Mouse (Mus musculus) forebrain, embryonic 11.5 days (tissue): ENCODE measurements at regions not wholly inside any gene's neighbourhood (a gene's known extent, or its start where the extent isn't known, plus 50 kb on each side); places are given as distances from the start of the nearest gene placed in this dataset.
A peak's percentile ranks its signal among the peaks of the same experiment; 100 is the strongest.

ENCODE experiments used
- ATAC-seq: fragments of 200-750 bp; cut with Nextera tagmentation; replicated peaks from 2 replicates; pipeline ENCODE4 v1.8.0; 2017; ENCODE audit warnings: moderate TSS enrichment; ENCODE audit not compliant: low FRiP score
- DNase-seq: peaks from one replicate; pipeline ENCODE4 v3.0.0-alpha.2; 2017; ENCODE audit warnings: low spot score
- H3K27ac ChIP-seq: fragments of 300-500 bp; sonication (generic); 2 replicates; pipeline ENCODE4 v1.5.1; 2014; ENCODE audit warnings: low read depth, low read length
- H3K27me3 ChIP-seq: fragments of 300-500 bp; sonication (generic); 2 replicates; pipeline ENCODE4 v1.6.1; 2014; ENCODE audit warnings: mild to moderate bottlenecking, low read length, mixed read lengths; ENCODE audit not compliant: control insufficient read depth, insufficient read depth
- H3K36me3 ChIP-seq: fragments of 300-500 bp; sonication (generic); 2 replicates; pipeline ENCODE4 v1.6.1; 2014; ENCODE audit warnings: mild to moderate bottlenecking, low read length, moderate library complexity, mixed read lengths; ENCODE audit not compliant: control insufficient read depth, insufficient read depth
- H3K4me1 ChIP-seq: fragments of 300-500 bp; sonication (generic); replicated peaks from 2 replicates; pipeline ENCODE4 v1.6.1; 2014; ENCODE audit warnings: low read length, mixed read lengths; ENCODE audit not compliant: control insufficient read depth, insufficient read depth
- H3K4me2 ChIP-seq: fragments of 300-500 bp; sonication (generic); 2 replicates; pipeline ENCODE4 v1.6.1; 2014; ENCODE audit warnings: low read depth, mild to moderate bottlenecking, low read length, moderate library complexity, mixed read lengths; ENCODE audit not compliant: severe bottlenecking
- H3K4me3 ChIP-seq: fragments of 300-500 bp; sonication (generic); 2 replicates; pipeline ENCODE4 v1.5.1; 2014; ENCODE audit warnings: low read depth, low read length
- H3K9ac ChIP-seq: fragments of 300-500 bp; sonication (generic); 2 replicates; pipeline ENCODE4 v1.6.1; 2014; ENCODE audit warnings: low read length
- H3K9me3 ChIP-seq: fragments of 300-500 bp; sonication (generic); 2 replicates; pipeline ENCODE4 v1.6.1; 2016; ENCODE audit warnings: low read length, mixed read lengths; ENCODE audit not compliant: control insufficient read depth
- WGBS: fragments of 180-500 bp; shearing (Covaris S2); extraction: QIAGEN DNeasy Blood & Tissue Kit; methylation state at CpG from one replicate; pipeline ENCODE4 v1.1.7; 2014; 5-methylcytosine and 5-hydroxymethylcytosine counted together

DNA sequence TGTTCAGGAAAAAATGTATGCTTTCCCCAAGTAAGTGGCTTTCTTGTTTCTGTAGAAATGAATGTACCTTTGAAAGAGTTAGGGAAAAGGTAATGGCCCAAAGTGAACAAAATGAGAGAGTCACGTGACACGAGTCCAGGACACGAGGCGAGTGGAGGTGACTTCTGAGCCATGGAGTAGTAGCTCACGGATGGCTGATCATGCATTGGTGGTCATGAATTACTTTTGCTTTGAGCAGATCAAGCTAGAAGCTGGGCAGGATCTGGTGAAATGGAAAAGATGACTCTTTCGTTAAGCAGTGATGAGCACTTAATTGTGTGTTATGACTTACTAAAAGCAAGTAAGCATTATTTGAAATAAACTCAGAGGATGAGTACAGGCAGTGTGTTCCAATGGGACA, 101.6 kb upstream of the Rpl34 start:
- WGBS, result 81% methylated on average over 6 of the region's 6 CpGs
- no peaks in the 10 kb centered on the region for H3K9me3 ChIP-seq
- H3K4me3 ChIP-seq, result no peak overlapping the region
- no peaks in the 10 kb centered on the region for H3K36me3 ChIP-seq
- peaks cover 3% of the 10 kb centered on the region; the same call in 1 of the 2 replicates for H3K4me1 ChIP-seq
- no peak overlapping the region for H3K27ac ChIP-seq
- H3K9ac ChIP-seq, result no peak overlapping the region
- no peak for DNase-seq
- no peak for ATAC-seq
- H3K4me2 ChIP-seq, result no peak overlapping the region
- no peaks in the 10 kb centered on the region for H3K27me3 ChIP-seq

DNA sequence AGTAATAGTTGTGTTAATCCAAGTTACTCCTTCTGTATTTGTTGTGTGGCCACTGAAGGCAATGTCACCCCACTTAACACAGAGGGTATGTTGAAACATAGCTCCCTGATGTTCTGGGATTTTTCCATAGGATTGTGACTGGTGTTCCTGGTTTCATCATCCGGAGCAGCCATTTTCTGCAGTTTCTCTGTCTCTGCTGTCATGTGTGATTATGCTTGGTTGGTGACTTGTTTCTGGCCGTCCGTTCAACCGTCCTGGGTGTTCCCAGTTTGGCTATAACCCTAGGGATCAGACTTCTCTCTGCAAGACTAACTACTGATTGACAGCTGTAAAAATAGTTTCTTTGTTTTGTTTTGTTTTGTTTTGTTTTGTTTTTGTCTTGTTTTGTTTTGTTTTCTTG, 98.1 kb upstream of the Rpl34 start:
- 82% methylated on average over 4 of the region's 4 CpGs for WGBS
- Histone ChIP-seq H3K4me2 (no peak overlapping the region), H3K27ac (no peak overlapping the region), H3K4me3 (no peak overlapping the region), H3K9ac (no peak overlapping the region), H3K9me3 (no peaks in the 10 kb centered on the region), H3K27me3 (no peaks in the 10 kb centered on the region), H3K4me1 (no peaks in the 10 kb centered on the region), H3K36me3 (no peaks in the 10 kb centered on the region)
- ATAC-seq (no peak), DNase-seq (no peak)

GRCm38 (mm10) chr3:130827934-130828333, 97.7 kb upstream of the Rpl34 start:
- Histone ChIP-seq H3K4me2 (no peak overlapping the region), H3K27ac (no peak overlapping the region), H3K27me3 (no peaks in the 10 kb centered on the region), H3K4me1 (no peaks in the 10 kb centered on the region), H3K4me3 (no peak overlapping the region), H3K36me3 (no peaks in the 10 kb centered on the region), H3K9ac (no peak overlapping the region), H3K9me3 (no peaks in the 10 kb centered on the region)
- 79% methylated on average over 4 of the region's 4 CpGs for WGBS
- DNase-seq, result no peak
- ATAC-seq, result no peak

GRCm38 (mm10) chr3:130827021-130827420, 96.8 kb upstream of the Rpl34 start:
- H3K27ac ChIP-seq, result no peak overlapping the region

GRCm38 (mm10) chr3:130819837-130820098, 89.6 kb upstream of the Rpl34 start:
- 88% methylated on average over 9 of the region's 9 CpGs for WGBS

More at GRCm38 (mm10) chr3:130827021-130827420, 96.8 kb upstream of the Rpl34 start:
- H3K4me2 ChIP-seq, result no peak overlapping the region
- 79% methylated on average over 6 of the region's 6 CpGs for WGBS
- ATAC-seq (no peak), DNase-seq (no peak)
- no peak overlapping the region for H3K4me3 ChIP-seq
- H3K27me3 ChIP-seq, result no peaks in the 10 kb centered on the region
- H3K9ac ChIP-seq, result no peak overlapping the region
- H3K9me3 ChIP-seq, result no peaks in the 10 kb centered on the region
- no peaks in the 10 kb centered on the region for H3K4me1 ChIP-seq
- H3K36me3 ChIP-seq, result no peaks in the 10 kb centered on the region

DNA sequence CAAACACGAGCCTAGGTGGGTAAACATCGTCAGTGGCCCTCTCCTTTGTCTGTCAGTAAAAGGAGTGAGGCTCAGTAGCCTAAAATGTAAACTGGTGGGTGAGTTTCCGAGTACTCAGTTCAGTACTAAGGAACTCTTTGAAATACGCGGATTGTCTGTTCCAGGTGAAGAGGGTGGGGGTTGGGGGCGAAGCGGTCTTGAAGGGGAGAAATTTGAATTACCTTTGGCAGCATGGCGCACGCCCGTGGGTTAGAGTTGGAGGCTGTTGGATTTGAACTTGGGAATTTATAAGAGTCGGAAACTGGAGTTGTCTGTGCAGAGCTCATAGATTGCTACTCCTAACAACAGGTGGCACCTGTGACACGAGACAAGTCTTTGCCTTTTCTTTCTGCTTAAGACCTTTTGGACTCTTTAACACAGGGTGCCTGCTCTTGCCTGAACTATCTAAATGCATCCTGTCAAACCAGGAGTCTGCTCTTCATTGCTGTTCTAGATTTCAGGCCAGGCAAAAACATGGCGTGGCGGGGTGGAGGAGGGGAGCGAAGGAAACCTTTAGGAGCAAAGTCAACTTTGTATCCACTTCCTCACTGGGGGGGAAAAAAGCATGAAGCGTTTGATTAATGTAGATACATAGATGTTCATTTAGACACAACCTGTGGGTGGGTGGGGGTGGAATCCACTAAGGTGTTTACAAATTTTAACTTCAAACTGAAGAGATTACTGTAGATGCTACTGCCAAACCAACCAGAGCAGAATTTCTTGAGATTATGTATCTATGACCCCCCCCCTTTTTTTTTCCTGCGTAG, 89.0 kb upstream of the Rpl34 start:
- Histone ChIP-seq H3K27me3 (no peaks in the 10 kb centered on the region), H3K4me3 (peak overlapping the region; percentile 13; the same call in 1 of the 2 replicates), H3K9ac (peak overlapping the region; percentile 52), H3K27ac (no peak overlapping the region), H3K36me3 (no peaks in the 10 kb centered on the region), H3K9me3 (no peaks in the 10 kb centered on the region), H3K4me1 (no peaks in the 10 kb centered on the region; the same call in 1 of the 2 replicates), H3K4me2 (peak overlapping the region; percentile 53)
- ATAC-seq, result peak; percentile 25; the same call in 1 of the 2 replicates
- DNase-seq, result no peak
- WGBS, result 41% methylated on average over 17 of the region's 17 CpGs

More at GRCm38 (mm10) chr3:130819837-130820098, 89.6 kb upstream of the Rpl34 start:
- Histone ChIP-seq H3K36me3 (no peaks in the 10 kb centered on the region), H3K9me3 (no peaks in the 10 kb centered on the region), H3K4me3 (no peak overlapping the region), H3K9ac (no peak overlapping the region), H3K4me2 (no peak overlapping the region), H3K27ac (no peak overlapping the region), H3K27me3 (no peaks in the 10 kb centered on the region), H3K4me1 (no peaks in the 10 kb centered on the region; the same call in 1 of the 2 replicates)
- DNase-seq, result no peak
- no peak for ATAC-seq

GRCm38 (mm10) chr3:130818467-130819030, 88.4 kb upstream of the Rpl34 start:
- H3K9me3 ChIP-seq, result no peaks in the 10 kb centered on the region
- H3K9ac ChIP-seq, result peak overlapping the region; percentile 52
- DNase-seq (peak; percentile 96), ATAC-seq (peak; percentile 78)
- no peak overlapping the region for H3K27ac ChIP-seq
- peak overlapping the region; percentile 53 for H3K4me2 ChIP-seq
- no peaks in the 10 kb centered on the region for H3K36me3 ChIP-seq
- no peaks in the 10 kb centered on the region; the same call in 1 of the 2 replicates for H3K4me1 ChIP-seq
- no peaks in the 10 kb centered on the region for H3K27me3 ChIP-seq
- 4% methylated on average over 18 of the region's 18 CpGs for WGBS
- H3K4me3 ChIP-seq, result peak overlapping the region; percentile 13; the same call in 1 of the 2 replicates

DNA sequence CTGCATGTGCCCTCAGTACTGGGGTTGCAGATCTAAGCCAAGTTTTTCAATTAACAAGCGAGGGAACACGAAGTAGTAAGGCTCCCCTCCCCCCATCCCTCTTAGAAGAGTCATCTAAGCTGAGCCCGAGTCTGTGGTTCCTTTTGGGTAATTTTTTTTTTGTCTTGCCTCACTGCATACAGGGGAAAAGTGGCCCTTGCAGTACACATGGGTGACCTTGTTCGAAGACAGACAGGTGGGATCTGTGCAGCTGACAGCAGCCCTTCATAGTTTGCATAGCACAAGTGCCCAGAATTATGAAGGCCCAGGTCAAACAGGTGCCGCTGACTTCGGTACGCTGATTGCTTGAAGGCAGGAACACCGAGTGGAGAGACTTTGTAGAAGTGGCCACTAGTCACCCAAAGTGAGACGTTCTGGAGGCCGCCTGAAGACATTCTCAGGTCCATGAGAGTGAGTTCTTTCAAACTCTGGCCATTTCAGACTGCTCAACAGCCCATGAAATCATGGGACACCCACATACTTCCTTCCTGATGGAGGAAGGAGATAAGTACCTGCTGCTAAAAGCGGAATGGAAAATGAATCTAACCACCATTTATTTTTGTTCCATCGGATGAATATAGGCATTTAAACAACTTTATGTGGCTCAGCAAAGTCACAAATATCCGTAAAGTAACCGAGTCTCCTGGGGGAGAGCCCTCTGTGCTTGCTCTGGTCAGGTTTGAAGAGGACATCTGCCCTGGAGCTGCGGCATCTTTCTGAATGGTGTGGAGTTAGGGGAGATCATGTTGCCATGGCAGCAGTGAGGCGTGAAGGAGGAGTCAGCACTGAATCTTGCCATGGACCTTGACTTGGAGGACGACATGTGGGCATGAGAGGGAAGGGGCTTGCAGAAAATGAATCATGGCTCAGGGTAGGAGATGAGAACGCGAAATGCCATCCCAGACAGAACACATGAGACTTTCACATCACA, 79.8 kb upstream of the Rpl34 start:
- no peak for DNase-seq
- Histone ChIP-seq H3K4me2 (no peak overlapping the region), H3K27me3 (no peaks in the 10 kb centered on the region), H3K36me3 (no peaks in the 10 kb centered on the region), H3K4me1 (no peaks in the 10 kb centered on the region), H3K9me3 (no peaks in the 10 kb centered on the region), H3K27ac (no peak overlapping the region), H3K4me3 (no peak overlapping the region), H3K9ac (no peak overlapping the region)
- no peak for ATAC-seq
- WGBS, result 77% methylated on average over 19 of the region's 19 CpGs
